Comparison of ENCODE assay signal across 9 mouse cellular contexts in genomic region chr17:4834065-4834464, GRCm38 (mm10).
DNase-seq lines count a peak whose midpoint lies in the region; ATAC-seq and TF ChIP-seq lines count a peak whose summit lies in the region.
"Had no signal": no experiment of that assay in that cellular context is flagged by ENCODE, and none has a peak within 500 bp of the region (broad histone marks: within the 10 kb centered on the region; RNA-seq: fewer than 3 reads in every experiment).

No protein-coding gene starts in this region.

- no peaks in the 10 kb centered on the region for H3K9me3 ChIP-seq in liver, embryonic 12.5 days (replicated peaks)
- H3K9me3 ChIP-seq in intestine, embryonic 16.5 days (ENCODE audit: control insufficient read depth, low read length): no peaks in the 10 kb centered on the region
- H3K9me3 ChIP-seq in midbrain, embryonic 15.5 days: no peaks in the 10 kb centered on the region

- H3K79me2 ChIP-seq in liver, adult 2 months (ENCODE audit: control insufficient read depth, insufficient read depth, low read length): no peaks in the 10 kb centered on the region

- TF ChIP-seq POLR2A in liver, adult 2 months (IDR thresholded peaks at IDR 0.05; ENCODE audit: extremely low read depth, insufficient read depth, low read length): no peak
- TF ChIP-seq POLR2A in lung, adult 2 months (IDR thresholded peaks at IDR 0.05; ENCODE audit: borderline replicate concordance, extremely low read depth, low read depth, low read length): no peak

- no peak overlapping the region for H3K4me3 ChIP-seq in liver, adult 2 months (ENCODE audit: insufficient read depth, low read depth, low read length)
- H3K4me3 ChIP-seq in liver, embryonic 12.5 days: no peak overlapping the region
- H3K4me3 ChIP-seq in lung, adult 2 months (replicated peaks; ENCODE audit: extremely low read depth, low read depth, low read length): no peak overlapping the region
- no peak overlapping the region for H3K4me3 ChIP-seq in intestine, embryonic 16.5 days (ENCODE audit: low read length)
- H3K4me3 ChIP-seq in midbrain, embryonic 15.5 days: no peak overlapping the region

- 71% methylated on average over 7 of the region's 7 CpGs for WGBS in liver, adult 2 months
- 51% methylated on average over 7 of the region's 7 CpGs for WGBS in liver, embryonic 12.5 days (ENCODE audit: insufficient replicate concordance)
- WGBS in lung, adult 2 months: 42% methylated on average over 7 of the region's 7 CpGs
- 50% methylated on average over 7 of the region's 7 CpGs for WGBS in intestine, embryonic 16.5 days
- WGBS in midbrain, embryonic 15.5 days: 85% methylated on average over 7 of the region's 7 CpGs

- TF ChIP-seq CTCF in liver, adult 2 months (IDR thresholded peaks at IDR 0.05; ENCODE audit: low read depth, low read length): no peak
- no peak for TF ChIP-seq CTCF in lung, adult 2 months (IDR thresholded peaks at IDR 0.05; ENCODE audit: insufficient read depth, low read length)

- no peaks in the 10 kb centered on the region for H3K4me1 ChIP-seq in liver, adult 2 months (ENCODE audit: control insufficient read depth, insufficient read depth, low read length)
- no peaks in the 10 kb centered on the region for H3K4me1 ChIP-seq in liver, embryonic 12.5 days
- H3K4me1 ChIP-seq in lung, adult 2 months (ENCODE audit: control insufficient read depth, insufficient read depth, low read length): no peaks in the 10 kb centered on the region
- H3K4me1 ChIP-seq in intestine, embryonic 16.5 days (ENCODE audit: control insufficient read depth, insufficient read depth, low read length): no peaks in the 10 kb centered on the region
- no peaks in the 10 kb centered on the region for H3K4me1 ChIP-seq in midbrain, embryonic 15.5 days

- H3K9ac ChIP-seq in liver, adult 2 months (ENCODE audit: low read depth, low read length): no peak overlapping the region
- H3K9ac ChIP-seq in liver, embryonic 12.5 days: no peak overlapping the region
- no peak overlapping the region for H3K9ac ChIP-seq in intestine, embryonic 16.5 days (ENCODE audit: low read depth, low read length)
- no peak overlapping the region for H3K9ac ChIP-seq in midbrain, embryonic 15.5 days

- intact Hi-C loops in heart, postnatal 25 days (cut with DNase I): loop anchor here (5.0 kb wide), 1 partner anchor 52 kb away; no protein-coding TSS in a partner anchor

- H3K27ac ChIP-seq in liver, adult 2 months (replicated peaks; ENCODE audit: insufficient read depth, low read depth, low read length): peak overlapping the region; percentile 6; the same call in 1 of the 2 replicates
- no peak overlapping the region for H3K27ac ChIP-seq in liver, embryonic 12.5 days
- H3K27ac ChIP-seq in intestine, embryonic 16.5 days (ENCODE audit: low read length): no peak overlapping the region
- H3K27ac ChIP-seq in midbrain, embryonic 15.5 days: no peak overlapping the region

- no peak overlapping the region for H3K4me2 ChIP-seq in liver, embryonic 12.5 days
- H3K4me2 ChIP-seq in intestine, embryonic 16.5 days (ENCODE audit: low read depth, low read length): no peak overlapping the region
- no peak overlapping the region for H3K4me2 ChIP-seq in midbrain, embryonic 15.5 days

- H3K27me3 ChIP-seq in liver, adult 2 months (ENCODE audit: control insufficient read depth, insufficient read depth, low read length): no peaks in the 10 kb centered on the region
- H3K27me3 ChIP-seq in liver, embryonic 12.5 days (replicated peaks): no peaks in the 10 kb centered on the region
- no peaks in the 10 kb centered on the region for H3K27me3 ChIP-seq in intestine, embryonic 16.5 days (replicated peaks; ENCODE audit: control insufficient read depth, insufficient read depth, low read length)
- no peaks in the 10 kb centered on the region for H3K27me3 ChIP-seq in midbrain, embryonic 15.5 days (replicated peaks)

- no peaks in the 10 kb centered on the region for H3K36me3 ChIP-seq in liver, adult 2 months (ENCODE audit: control insufficient read depth, insufficient read depth, low read length)
- H3K36me3 ChIP-seq in liver, embryonic 12.5 days: no peaks in the 10 kb centered on the region
- no peaks in the 10 kb centered on the region for H3K36me3 ChIP-seq in intestine, embryonic 16.5 days (ENCODE audit: control insufficient read depth, insufficient read depth, low read length)
- H3K36me3 ChIP-seq in midbrain, embryonic 15.5 days (replicated peaks): no peaks in the 10 kb centered on the region

- DNase-seq in liver, adult 2 months (ENCODE audit: extremely low read depth, low read depth, low spot score): peak; percentile 14
- peak; percentile 35 for DNase-seq in heart, postnatal 25 days (ENCODE audit: low spot score)
- DNase-seq in lung, adult 2 months: peak; percentile 9
- peak; percentile 21 for DNase-seq in urinary bladder, adult 2 months (ENCODE audit: low spot score)
- DNase-seq: cerebellum, postnatal 25 days had no signal

- ATAC-seq in liver, embryonic 12.5 days: no peak
- no peak for ATAC-seq in megakaryocyte progenitor cell, adult 5-6 weeks (replicated peaks; ENCODE audit: poor library complexity)
- no peak for ATAC-seq in intestine, embryonic 16.5 days
- ATAC-seq in midbrain, embryonic 15.5 days (replicated peaks): no peak
